Mouse (Mus musculus): ENCODE results near the gene Eloa. TPM values are rescaled to one million over a fixed set of nuclear protein-coding genes. Genes with fewer than 3 reads are reported as not detected.
"Not testable (repeated sequence)": the region's sequence is repeated elsewhere in the genome, so short reads cannot be mapped to it uniquely, and the experiment has no call there.

The Eloa gene
- total RNA-seq, 2 experiments from 2014 or later: 25.6 to 26.0 TPM

GRCm38 (mm10) chr4:135985769-135986168 lies 35.8 kb downstream of the Eloa start:
- DNase-seq (ENCODE audit: low spot score in 2 of 2): no peak

- DNase-seq (ENCODE audit: low spot score in 2 of 2): no peak
These were observed 36.4 kb downstream of the Eloa start for GRCm38 (mm10) chr4:135985193-135985592.

DNA sequence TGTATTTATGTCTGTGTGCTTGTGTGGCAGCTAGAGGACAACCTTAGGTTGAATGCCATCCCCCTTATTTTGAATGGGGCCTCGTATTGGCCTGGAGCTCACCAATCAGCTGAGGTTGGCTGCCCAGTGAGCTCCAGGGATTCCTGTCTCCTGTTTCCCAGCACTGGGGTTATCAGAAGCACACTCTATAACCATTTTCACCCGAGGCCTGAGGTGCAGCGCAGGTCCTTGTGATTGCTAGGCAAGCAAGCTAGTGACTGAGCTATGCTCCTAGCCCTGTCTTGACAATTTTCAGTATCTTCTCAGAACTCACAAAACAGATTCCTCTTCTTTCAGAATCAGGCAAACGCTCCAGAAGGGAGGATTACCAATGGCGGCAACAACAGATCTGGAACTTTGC lies 37.0 kb downstream of the Eloa start:
- no peak for DNase-seq (ENCODE audit: low spot score in 2 of 2)

DNA sequence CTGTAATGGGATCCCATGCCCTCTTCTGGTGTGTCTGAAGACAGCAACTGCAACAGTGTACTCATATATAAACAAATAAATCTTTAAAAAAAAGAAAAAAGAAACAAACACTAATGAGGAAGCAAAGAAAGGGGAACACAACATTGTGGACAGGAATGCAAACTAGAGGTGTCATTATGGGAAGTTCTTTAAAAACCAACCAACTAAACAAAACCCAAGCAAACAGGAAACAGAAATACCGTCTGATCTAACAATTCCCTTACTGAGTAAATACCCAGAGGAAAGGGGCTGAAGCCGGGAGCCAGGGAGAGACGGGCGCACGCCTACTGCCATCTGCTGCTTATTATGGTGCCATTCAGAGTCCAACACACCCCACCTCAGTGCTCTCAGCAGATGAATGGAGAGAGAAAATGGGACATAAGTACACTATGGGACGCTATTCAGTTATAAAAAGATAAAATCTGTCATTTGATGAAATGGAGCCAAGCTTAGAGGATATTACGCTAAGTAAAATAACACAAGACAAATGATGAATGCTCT lies 40.0 kb downstream of the Eloa start:
- DNase-seq (ENCODE audit: low spot score in 2 of 2): peak; percentile 73 to 74

DNA sequence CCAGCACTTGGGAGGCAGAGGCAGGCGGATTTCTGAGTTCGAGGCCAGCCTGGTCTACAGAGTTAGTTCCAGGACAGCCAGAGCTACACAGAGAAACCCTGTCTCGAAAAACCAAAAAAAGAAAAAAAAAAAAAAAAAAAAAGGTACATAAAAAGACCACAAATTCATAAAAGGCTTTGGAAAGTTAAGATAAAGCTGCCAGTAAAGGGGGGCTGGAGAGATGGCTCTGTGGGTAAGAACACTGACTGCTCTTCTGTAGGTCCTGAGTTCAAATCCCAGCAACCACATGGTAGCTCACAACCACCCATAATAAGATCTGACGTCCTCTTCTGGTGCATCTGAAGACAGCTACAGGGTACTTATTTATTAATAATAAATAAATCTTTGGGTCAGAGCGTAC lies 41.3 kb downstream of the Eloa start:
- not testable (repeated sequence) for DNase-seq (ENCODE audit: low spot score in 2 of 2)

DNA sequence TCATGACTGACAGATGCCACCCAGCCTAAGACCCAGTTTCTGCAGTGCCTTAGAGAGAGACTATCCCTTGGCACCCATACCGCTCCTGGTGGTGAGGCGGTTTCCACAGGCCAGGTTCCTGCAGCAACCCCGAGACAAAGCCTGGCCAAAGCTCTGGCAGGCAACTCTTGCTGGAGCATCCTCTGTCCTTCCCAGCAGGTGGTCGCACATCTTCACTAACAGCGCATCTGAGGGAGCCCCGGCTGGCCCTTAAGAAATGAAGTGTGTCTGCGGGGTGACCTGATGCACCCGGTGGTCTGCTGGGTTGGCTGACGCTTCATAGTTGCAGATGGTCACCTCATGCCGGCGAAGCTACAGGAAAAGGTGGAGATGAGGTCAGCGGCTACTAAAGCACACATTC lies 45.4 kb downstream of the Eloa start:
- no peak for DNase-seq (ENCODE audit: low spot score in 2 of 2)

DNA sequence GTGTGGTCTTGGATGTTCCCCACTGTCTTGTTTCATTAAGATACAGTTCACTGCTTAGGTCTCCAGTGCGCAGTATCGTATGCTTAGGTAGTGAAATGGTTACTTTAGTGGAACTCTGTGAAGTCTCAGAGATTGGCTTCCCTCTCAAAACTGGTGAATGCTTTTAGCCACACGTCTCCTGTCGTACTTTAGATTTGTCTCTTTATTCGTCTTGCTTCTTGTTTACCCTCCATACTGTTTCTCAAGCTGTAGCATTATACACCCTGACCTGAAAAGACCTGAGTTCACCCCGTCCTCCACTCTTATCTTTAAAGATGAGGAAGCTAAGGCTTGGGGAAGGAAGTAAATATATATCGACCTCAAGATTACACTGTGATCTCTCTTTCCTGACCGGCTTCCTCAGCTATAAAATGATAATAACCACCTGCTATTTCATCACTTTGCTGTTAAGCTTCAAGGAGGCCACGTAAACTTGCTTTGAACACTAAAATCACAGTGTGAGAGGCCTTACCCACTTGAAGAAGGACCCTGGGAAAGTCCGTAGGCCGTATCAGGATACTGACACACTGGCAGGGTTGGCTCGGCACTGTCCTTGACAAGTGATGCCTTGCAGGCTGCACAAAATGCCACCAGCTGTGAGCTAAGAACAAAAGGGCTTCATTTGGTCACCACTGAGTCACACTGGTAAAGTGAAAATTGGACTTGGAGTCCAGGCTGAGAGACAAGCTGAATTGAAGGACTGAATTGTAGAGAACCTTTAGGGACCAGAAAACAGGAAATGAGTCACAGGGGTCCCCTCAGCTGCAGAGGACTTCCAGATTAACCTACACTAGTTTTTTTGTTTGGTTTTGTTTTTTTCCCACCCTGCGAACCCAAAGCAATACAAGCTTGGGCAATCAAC lies 48.4 kb downstream of the Eloa start:
- no peak for DNase-seq (ENCODE audit: low spot score in 2 of 2)

GRCm38 (mm10) chr4:135972556-135972906 lies 49.0 kb downstream of the Eloa start, which contains the start of gene Lypla2:
Gene Lypla2, minus strand, starts transcription at chr4:135972626.
- DNase-seq (ENCODE audit: low spot score in 2 of 2): peak; percentile 93

DNA sequence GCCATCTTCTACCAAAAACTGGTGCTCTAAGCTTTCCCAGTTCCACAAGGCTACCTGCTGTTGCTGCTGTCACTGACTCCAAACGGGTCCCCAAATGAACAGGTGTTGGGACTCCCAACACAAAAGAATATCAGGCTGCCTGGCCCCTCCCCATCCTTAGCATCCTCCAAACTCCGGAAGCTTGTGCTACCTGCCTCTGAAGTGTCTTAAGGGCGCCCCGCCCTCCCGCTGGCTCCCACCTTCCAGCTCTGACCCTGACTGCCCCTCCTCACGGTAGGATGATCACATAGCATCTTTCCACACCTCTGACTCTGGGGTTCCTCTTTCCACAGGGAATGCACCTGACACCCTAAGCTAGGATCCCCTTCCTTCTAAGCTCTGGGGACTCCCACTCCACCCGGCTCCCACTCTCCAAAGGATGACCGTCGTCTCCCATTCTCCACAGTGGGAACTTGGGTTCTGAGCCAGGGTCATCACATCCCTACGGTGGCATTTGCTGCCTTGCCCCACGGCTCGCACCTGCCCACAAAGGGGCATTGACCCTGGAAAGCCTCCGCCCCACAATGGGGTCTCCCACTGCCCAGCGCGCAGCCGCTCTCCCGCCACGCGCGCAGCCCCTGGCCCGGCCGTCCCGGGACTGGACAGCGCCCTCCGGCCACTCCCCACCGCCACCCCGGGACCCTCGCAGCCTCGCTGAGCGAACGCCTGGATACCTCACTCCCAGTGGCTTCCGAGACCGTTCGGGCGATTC lies 49.6 kb downstream of the Eloa start:
- no peak for DNase-seq (ENCODE audit: low spot score in 2 of 2)

DNA sequence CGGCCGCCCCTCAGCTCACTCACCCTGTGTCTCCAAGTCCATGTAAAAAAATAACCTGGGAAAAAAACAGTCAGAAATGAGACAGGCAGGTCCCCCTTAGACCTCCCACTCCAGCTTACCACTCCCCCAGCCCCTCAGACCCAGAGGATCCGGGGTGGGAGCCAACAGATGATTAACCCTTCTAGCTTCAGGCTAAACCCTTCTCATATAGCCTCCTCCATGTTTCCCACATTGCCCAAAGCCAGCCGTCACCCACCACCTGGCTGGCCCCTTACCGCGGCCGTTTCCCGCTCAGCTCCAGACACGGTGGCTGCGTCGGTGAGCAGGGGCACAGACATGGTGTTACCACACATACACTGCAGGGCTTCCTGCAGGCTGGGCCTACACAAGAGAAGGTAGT lies 51.0 kb downstream of the Eloa start:
- no peak for DNase-seq (ENCODE audit: low spot score in 2 of 2)

GRCm38 (mm10) chr4:135969070-135969750 lies 52.4 kb downstream of the Eloa start:
- no peak for DNase-seq (ENCODE audit: low spot score in 2 of 2)

- no peak for DNase-seq (ENCODE audit: low spot score in 2 of 2)
These were observed 53.2 kb downstream of the Eloa start for GRCm38 (mm10) chr4:135968271-135968869.

GRCm38 (mm10) chr4:135967086-135967760 lies 54.3 kb downstream of the Eloa start:
- DNase-seq (ENCODE audit: low spot score in 2 of 2): no peak

- DNase-seq (ENCODE audit: low spot score in 2 of 2): no peak
These were observed 55.3 kb downstream of the Eloa start for GRCm38 (mm10) chr4:135966283-135966682.

GRCm38 (mm10) chr4:135965113-135965512 lies 56.5 kb downstream of the Eloa start:
- DNase-seq (ENCODE audit: low spot score in 2 of 2): no peak

- DNase-seq (ENCODE audit: low spot score in 2 of 2): peak; percentile 27 to 48
These were observed 57.1 kb downstream of the Eloa start for GRCm38 (mm10) chr4:135964426-135964825.

DNA sequence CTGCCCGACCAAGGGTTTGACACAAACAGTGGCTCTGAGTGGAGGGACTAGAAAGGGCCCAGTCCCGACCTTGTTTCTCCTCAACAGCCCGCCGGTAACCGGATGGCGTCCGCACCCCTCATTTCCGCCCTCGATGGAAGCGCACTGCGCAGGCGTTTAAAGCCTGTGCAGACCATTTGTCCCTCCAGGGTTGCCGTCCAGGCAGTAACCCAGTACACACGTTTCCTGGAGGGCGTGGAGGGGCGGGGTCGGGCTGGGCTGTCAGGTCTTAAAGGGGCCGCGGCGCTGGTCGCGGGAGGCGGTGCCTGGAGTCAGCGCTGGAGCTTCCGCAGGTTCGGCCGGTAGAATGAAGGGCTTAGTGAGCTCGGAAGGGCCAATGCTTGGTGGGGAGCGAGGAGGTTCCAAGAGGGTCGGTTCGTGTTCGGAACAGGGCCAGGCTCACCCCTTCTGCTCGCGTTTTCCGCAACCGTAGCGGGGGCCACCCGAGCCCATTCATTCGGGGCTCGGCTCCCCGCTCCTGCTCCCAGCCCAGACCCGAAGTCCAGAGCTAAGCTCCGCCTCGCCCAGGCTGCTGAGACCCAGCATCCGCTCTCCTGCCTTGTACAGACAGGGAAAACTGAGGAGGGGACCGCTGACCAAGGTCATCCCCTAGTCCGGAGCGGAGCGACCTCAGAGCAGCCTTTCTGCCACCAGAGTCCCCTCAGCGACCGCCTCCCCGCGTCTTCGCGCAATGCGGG lies 57.9 kb downstream of the Eloa start, which contains the start of gene Gale:
TSS of gene Gale (plus strand) at position 271 of the 737 bp plus-strand sequence.
- peak; percentile 96 to 97 for DNase-seq (ENCODE audit: low spot score in 2 of 2)

DNA sequence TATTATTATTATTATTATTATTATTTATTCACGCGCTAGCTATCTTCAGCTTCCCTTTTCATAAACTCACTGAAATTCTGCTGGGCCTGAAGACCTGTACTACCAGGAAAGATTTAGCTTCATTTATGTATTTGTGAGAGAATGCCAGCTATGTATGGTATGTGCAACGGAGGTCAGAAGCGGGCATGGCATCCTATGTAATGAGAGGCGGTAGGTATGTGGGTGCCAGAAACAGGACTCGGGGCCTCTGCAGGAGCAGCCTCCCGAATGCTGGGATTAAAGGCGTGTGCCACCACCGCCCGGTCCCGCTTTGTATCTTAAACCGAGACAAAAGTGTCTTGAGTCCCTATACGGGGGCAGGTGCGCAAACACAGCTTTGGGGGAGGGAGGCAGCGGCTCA lies 58.6 kb downstream of the Eloa start:
- DNase-seq (ENCODE audit: low spot score in 2 of 2): no peak

DNA sequence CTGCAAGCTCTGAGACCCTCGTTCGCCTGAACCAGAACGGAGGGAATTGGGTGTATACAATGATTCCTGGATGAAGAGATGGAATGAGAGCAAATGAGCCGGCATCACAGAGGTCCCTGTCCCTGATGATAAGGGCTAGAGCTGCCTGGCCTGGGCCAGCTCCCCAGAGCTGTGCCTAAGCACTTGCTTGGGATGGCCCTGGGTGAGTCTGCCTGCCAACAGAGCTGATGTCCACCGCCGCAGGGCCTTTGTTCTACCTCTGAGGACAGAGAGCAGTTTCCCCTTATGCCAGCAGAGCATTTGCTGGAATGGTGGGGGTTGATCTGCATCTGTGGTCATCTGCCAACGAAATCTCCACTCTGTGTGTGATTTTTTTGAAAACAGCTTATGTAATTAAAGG lies 59.4 kb downstream of the Eloa start:
- no peak for DNase-seq (ENCODE audit: low spot score in 2 of 2)

GRCm38 (mm10) chr4:135961709-135962108 lies 59.9 kb downstream of the Eloa start:
- DNase-seq (ENCODE audit: low spot score in 2 of 2): no peak
